Mouse (Mus musculus) small intestine, adult 2 months (tissue): ENCODE measurements around the gene Coq8b. TPM values are rescaled to one million over a fixed set of nuclear protein-coding genes. Genes with fewer than 3 reads are reported as not detected.

Experiments
- H3K27ac ChIP-seq: fragments of 200-500 bp; 2 replicates; pipeline ENCODE4 v1.5.1; 2012; ENCODE audit warnings: low read depth, low read length, control low read depth, inconsistent platforms; ENCODE audit not compliant: insufficient read depth
- H3K27me3 ChIP-seq: fragments of 200-500 bp; 2 replicates; pipeline ENCODE4 v1.6.1; 2012; ENCODE audit warnings: mild to moderate bottlenecking, moderate library complexity, low read length, inconsistent platforms; ENCODE audit not compliant: control insufficient read depth, insufficient read depth
- H3K36me3 ChIP-seq: fragments of 200-500 bp; 2 replicates; pipeline ENCODE4 v1.6.1; 2012; ENCODE audit warnings: mild to moderate bottlenecking, low read length, control low read depth, inconsistent platforms; ENCODE audit not compliant: control insufficient read depth, insufficient read depth
- H3K4me1 ChIP-seq: fragments of 200-500 bp; 2 replicates; pipeline ENCODE4 v1.6.1; 2012; ENCODE audit warnings: low read length, inconsistent platforms, mixed read lengths; ENCODE audit not compliant: control insufficient read depth, insufficient read depth, insufficient read length
- H3K4me3 ChIP-seq: fragments of 200-500 bp; 2 replicates; pipeline ENCODE4 v1.5.1; 2012; ENCODE audit warnings: low read depth, mild to moderate bottlenecking, control low read depth, inconsistent platforms, low read length, moderate library complexity
- CTCF ChIP-seq: fragments of 200-500 bp; IDR thresholded peaks from 2 replicates; pipeline ENCODE4 v1.5.1; 2012; ENCODE audit warnings: low read depth, mild to moderate bottlenecking, control low read depth, inconsistent platforms, low read length, moderate library complexity, mixed read lengths; ENCODE audit not compliant: insufficient replicate concordance, insufficient read length; ENCODE audit errors: extremely low read depth
- POLR2A ChIP-seq: fragments of 200-500 bp; IDR thresholded peaks from 2 replicates; pipeline ENCODE4 v1.6.1; 2012; ENCODE audit warnings: low read depth, mild to moderate bottlenecking, control low read depth, inconsistent platforms, low read length, moderate library complexity
- WGBS: fragments of 180-500 bp; shearing (Covaris S2); methylation state at CpG from one replicate; pipeline ENCODE4 v1.1.7; 2018; 5-methylcytosine and 5-hydroxymethylcytosine counted together
- polyA plus RNA-seq: library from polyadenylated mRNA; depleted of rRNA; stranded (reverse); fragments of >200 nt; gene quantifications from 2 replicates; pipeline ENCODE4 v1.2.3, GENCODE M21; 2012; rRNA removed

The Coq8b gene
- 34.7 and 60.7 TPM in 2 replicates for polyA plus RNA-seq

DNA sequence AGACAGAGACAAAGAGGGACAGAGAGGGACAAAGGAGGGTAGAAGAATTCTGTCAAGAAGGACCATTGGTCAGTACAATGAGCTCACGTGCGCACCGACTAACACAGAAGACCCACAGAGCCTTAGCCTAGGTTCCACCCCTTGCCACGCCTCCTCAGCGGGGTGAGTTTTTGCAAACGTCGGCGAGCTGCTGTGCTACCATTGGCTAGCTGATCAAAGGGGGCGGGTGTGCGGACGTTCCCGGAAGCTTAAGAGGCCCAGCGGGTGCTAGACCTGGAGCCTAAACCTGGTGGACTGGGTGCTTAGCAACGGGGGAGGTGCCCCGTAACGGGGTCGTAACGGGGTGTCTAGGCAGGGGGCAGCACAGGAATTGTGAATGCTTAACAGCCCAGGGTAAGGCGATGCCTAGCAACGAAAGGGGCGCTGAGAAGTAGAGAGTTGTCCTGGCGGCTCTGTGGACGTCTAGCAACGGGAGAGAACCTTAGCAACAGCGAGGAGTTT lies at the start of gene Coq8b:
Gene Coq8b (plus strand): TSS at position 243 of the 501 bp plus-strand sequence.
- Histone ChIP-seq H3K4me1 (peaks cover 11% of the 10 kb centered on the region), H3K4me3 (peak within 1 kb of the TSS; percentile 75), H3K27me3 (no peaks in the 10 kb centered on the region), H3K27ac (peak within 1 kb of the TSS; percentile 41), H3K36me3 (no peaks in the 10 kb centered on the region)
- WGBS = 1% methylated on average over 25 of the region's 25 CpGs
- TF ChIP-seq POLR2A = peak; percentile 63
- no peak for TF ChIP-seq CTCF

DNA sequence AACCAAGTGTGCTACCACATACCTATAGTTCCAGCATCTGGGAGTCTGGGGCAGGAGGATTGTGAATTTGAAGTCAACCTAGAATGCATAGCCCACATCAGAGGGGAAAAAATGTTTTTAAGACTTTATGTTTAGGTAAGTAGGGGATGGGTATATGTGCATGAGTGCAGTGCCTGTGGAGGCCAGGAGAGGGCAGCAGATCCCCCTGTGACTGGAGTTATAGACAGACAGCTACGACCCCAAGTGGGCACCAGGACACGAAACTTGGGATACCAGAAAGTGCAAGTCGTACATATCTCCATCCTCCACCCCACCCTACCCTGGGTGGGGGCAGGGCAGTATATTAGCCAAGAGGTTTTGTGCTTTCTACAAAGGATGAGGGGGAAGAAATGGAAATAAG lies 47.9 kb upstream of the Coq8b start:
- peaks cover 8% of the 10 kb centered on the region; the same call in 1 of the 2 replicates for H3K4me1 ChIP-seq
- H3K27ac ChIP-seq = no peak overlapping the region
- TF ChIP-seq CTCF = peak; percentile 60; the same call in 1 of the 2 replicates
- TF ChIP-seq POLR2A = no peak
- no peaks in the 10 kb centered on the region for H3K27me3 ChIP-seq
- peaks cover 48% of the 10 kb centered on the region for H3K36me3 ChIP-seq
- H3K4me3 ChIP-seq = no peak overlapping the region
- 57% methylated on average over 3 of the region's 3 CpGs for WGBS

DNA sequence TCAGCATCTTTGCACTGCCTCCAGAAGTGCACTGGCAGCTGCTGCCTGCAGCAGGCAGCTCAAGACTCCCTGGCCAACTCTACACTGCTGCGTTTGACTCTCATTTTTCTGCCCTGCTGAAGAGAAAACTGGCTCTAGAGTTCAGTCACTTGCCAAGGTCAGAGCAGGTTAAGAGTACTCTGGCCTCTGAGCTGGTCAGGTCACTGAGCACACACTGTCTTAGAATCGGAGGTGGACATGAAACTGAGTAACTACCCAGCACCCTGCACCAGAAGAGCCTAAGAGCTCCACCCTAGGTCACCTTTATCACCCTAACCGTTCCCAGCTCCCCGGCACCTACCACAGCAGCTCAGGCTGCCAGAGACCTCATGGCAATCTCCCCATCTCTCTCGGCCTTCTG lies 46.8 kb upstream of the Coq8b start:
- Histone ChIP-seq H3K4me3 (no peak overlapping the region), H3K4me1 (no peaks in the 10 kb centered on the region; the same call in 1 of the 2 replicates), H3K27me3 (no peaks in the 10 kb centered on the region), H3K36me3 (peaks cover 59% of the 10 kb centered on the region), H3K27ac (no peak overlapping the region)
- no peak for TF ChIP-seq CTCF
- TF ChIP-seq POLR2A = no peak
- WGBS = 78% methylated on average over 5 of the region's 5 CpGs

- Histone ChIP-seq H3K36me3 (peaks cover 84% of the 10 kb centered on the region), H3K27ac (no peak overlapping the region), H3K27me3 (no peaks in the 10 kb centered on the region), H3K4me1 (peaks cover 2% of the 10 kb centered on the region; the same call in 1 of the 2 replicates), H3K4me3 (no peak overlapping the region)
- WGBS = 96% methylated on average over 10 of the region's 10 CpGs
- peak; percentile 43; the same call in 1 of the 2 replicates for TF ChIP-seq CTCF
- no peak for TF ChIP-seq POLR2A
These were observed 43.4 kb upstream of the Coq8b start for GRCm38 (mm10) chr7:27189271-27189931.

DNA sequence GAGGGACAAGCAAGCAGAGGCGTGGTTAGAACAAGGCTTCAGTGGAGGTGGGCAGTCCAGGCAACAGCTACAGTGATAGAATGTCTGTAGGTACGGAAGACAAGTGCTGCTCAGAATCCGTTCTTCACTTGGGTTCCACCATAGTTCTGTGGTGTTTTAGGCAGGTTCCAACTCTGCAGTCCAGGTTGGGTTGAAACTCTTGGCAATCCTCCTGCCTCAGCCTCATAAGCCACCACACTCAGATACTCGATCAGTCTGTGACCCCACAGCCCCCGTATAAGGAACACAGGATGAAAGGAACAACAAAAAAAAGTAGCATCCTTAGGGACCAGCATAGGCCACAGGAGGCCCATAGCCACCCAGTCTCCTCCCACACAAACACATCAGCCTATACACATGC lies 40.4 kb upstream of the Coq8b start:
- Histone ChIP-seq H3K36me3 (peaks cover 66% of the 10 kb centered on the region), H3K4me1 (peaks cover 10% of the 10 kb centered on the region; the same call in 1 of the 2 replicates), H3K4me3 (no peak overlapping the region), H3K27ac (no peak overlapping the region), H3K27me3 (no peaks in the 10 kb centered on the region)
- no peak for TF ChIP-seq POLR2A
- TF ChIP-seq CTCF = no peak
- WGBS = 94% methylated on average over 5 of the region's 5 CpGs

- no peak for TF ChIP-seq CTCF
- no peak for TF ChIP-seq POLR2A
- WGBS = 76% methylated on average over 4 of the region's 4 CpGs
- no peak overlapping the region for H3K4me3 ChIP-seq
- peaks cover 10% of the 10 kb centered on the region; the same call in 1 of the 2 replicates for H3K4me1 ChIP-seq
- H3K27ac ChIP-seq = no peak overlapping the region
- no peaks in the 10 kb centered on the region for H3K27me3 ChIP-seq
- H3K36me3 ChIP-seq = peaks cover 53% of the 10 kb centered on the region
These were observed 39.1 kb upstream of the Coq8b start for GRCm38 (mm10) chr7:27193731-27194130.

GRCm38 (mm10) chr7:27195681-27196611 lies 36.9 kb upstream of the Coq8b start, which contains the start of the genes BC024978 and Snrpa:
TSS of gene BC024978 (plus strand) at chr7:27195781.
TSS of gene Snrpa (minus strand) at chr7:27196271.
- under 1% methylated on average over 64 of the region's 64 CpGs for WGBS
- peak; percentile 62; the same call in 1 of the 2 replicates for TF ChIP-seq POLR2A
- TF ChIP-seq CTCF = no peak
- Histone ChIP-seq H3K4me3 (peak within 1 kb of the TSS; percentile 87), H3K36me3 (peaks cover 35% of the 10 kb centered on the region), H3K4me1 (peaks cover 10% of the 10 kb centered on the region; the same call in 1 of the 2 replicates), H3K27ac (peak within 1 kb of the TSS; percentile 99), H3K27me3 (no peaks in the 10 kb centered on the region)
